8 mouse cellular contexts compared by ENCODE assay signal in the genomic region with DNA sequence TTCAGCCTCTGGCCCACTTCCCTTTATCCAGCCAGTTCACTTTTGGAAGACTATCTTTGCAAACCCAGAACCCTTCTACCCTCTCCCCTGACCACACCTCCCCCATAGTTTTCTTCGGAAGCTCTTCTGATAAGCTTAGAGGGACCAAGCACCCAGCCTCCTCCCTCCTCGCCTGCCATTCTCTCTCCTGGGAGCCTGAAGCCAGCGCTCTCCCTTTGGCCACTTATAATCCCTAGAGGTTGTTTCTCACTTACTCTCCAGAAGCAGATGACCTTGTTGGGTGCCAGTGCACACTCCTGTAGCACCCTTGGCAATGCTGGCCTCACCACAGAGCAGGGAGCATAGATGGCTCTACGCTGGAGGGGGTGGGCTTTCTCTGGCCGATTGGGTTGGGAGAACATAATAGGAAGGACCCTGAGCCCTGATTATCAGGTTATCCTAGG. TPM values are rescaled to one million over a fixed set of nuclear protein-coding genes. Genes with fewer than 3 reads are reported as not detected.
DNase-seq lines count a peak whose midpoint lies in the region; ATAC-seq and TF ChIP-seq lines count a peak whose summit lies in the region.

No protein-coding gene starts in this region.

- H3K27me3 ChIP-seq in lung, embryonic 15.5 days, result no peaks in the 10 kb centered on the region
- H3K27me3 ChIP-seq in hindbrain, postnatal 0 days (ENCODE audit: insufficient read depth, low read length), result no peaks in the 10 kb centered on the region
- no peaks in the 10 kb centered on the region for H3K27me3 ChIP-seq in forebrain, embryonic 12.5 days

- 54% methylated on average over 5 of the region's 5 CpGs for WGBS in lung, embryonic 15.5 days
- 85% methylated on average over 5 of the region's 5 CpGs for WGBS in hindbrain, postnatal 0 days
- WGBS in forebrain, embryonic 12.5 days, result 74% methylated on average over 5 of the region's 5 CpGs

- peaks cover 55% of the 10 kb centered on the region for H3K4me1 ChIP-seq in lung, embryonic 15.5 days
- peaks cover 9% of the 10 kb centered on the region; the same call in 1 of the 2 replicates for H3K4me1 ChIP-seq in hindbrain, postnatal 0 days (ENCODE audit: insufficient read depth, low read length)
- H3K4me1 ChIP-seq in forebrain, embryonic 12.5 days, result peaks cover 18% of the 10 kb centered on the region; the same call in 1 of the 2 replicates

- peak; percentile 41 for DNase-seq in adrenal gland, postnatal 14 days
- no peak for DNase-seq in adrenal gland, postnatal 36 days
- DNase-seq in lung, postnatal 4 days, result no peak
- no peak for DNase-seq in hindbrain, postnatal 0 days (ENCODE audit: low spot score)
- DNase-seq in skeletal muscle tissue, adult 2 months (ENCODE audit: low read depth, low spot score), result peak; percentile 64
- DNase-seq in left cerebral cortex, adult 11 months (ENCODE audit: low spot score), result no peak

- no peak for TF ChIP-seq CTCF in hindbrain, postnatal 0 days (IDR thresholded peaks at IDR 0.05; ENCODE audit: low read depth)

- H3K27ac ChIP-seq in lung, embryonic 15.5 days, result peak overlapping the region; percentile 91
- peak overlapping the region; percentile 73 for H3K27ac ChIP-seq in hindbrain, postnatal 0 days
- H3K27ac ChIP-seq in forebrain, embryonic 12.5 days, result no peak overlapping the region

- H3K4me2 ChIP-seq in lung, embryonic 15.5 days, result peak overlapping the region; percentile 7; the same call in 1 of the 2 replicates
- H3K4me2 ChIP-seq in hindbrain, postnatal 0 days (ENCODE audit: low read depth, low read length), result no peak overlapping the region
- no peak overlapping the region for H3K4me2 ChIP-seq in forebrain, embryonic 12.5 days

- no peaks in the 10 kb centered on the region for H3K36me3 ChIP-seq in lung, embryonic 15.5 days
- no peaks in the 10 kb centered on the region for H3K36me3 ChIP-seq in hindbrain, postnatal 0 days (ENCODE audit: insufficient read depth, low read length)
- H3K36me3 ChIP-seq in forebrain, embryonic 12.5 days (replicated peaks), result no peaks in the 10 kb centered on the region

- ATAC-seq in lung, embryonic 15.5 days (ENCODE audit: borderline replicate concordance, extremely low read depth, low FRiP score, low TSS enrichment), result 0 out of 2 replicates have a peak, but pooled peaks have one; percentile 20
- no peak for ATAC-seq in hindbrain, postnatal 0 days
- ATAC-seq in forebrain, embryonic 12.5 days (ENCODE audit: low FRiP score), result no peak

- H3K4me3 ChIP-seq in lung, embryonic 15.5 days, result no peak overlapping the region
- no peak overlapping the region for H3K4me3 ChIP-seq in hindbrain, postnatal 0 days (ENCODE audit: low read length)
- H3K4me3 ChIP-seq in forebrain, embryonic 12.5 days (replicated peaks), result no peak overlapping the region

- no peaks in the 10 kb centered on the region for H3K9me3 ChIP-seq in lung, embryonic 15.5 days
- no peaks in the 10 kb centered on the region for H3K9me3 ChIP-seq in hindbrain, postnatal 0 days (ENCODE audit: low read length)
- no peaks in the 10 kb centered on the region for H3K9me3 ChIP-seq in forebrain, embryonic 12.5 days

- no peak overlapping the region for H3K9ac ChIP-seq in lung, embryonic 15.5 days
- H3K9ac ChIP-seq in hindbrain, postnatal 0 days (replicated peaks; ENCODE audit: low read length), result 0 out of 2 replicates have a peak overlapping the region, but pooled peaks have one; percentile 24
- no peak overlapping the region for H3K9ac ChIP-seq in forebrain, embryonic 12.5 days

RNA-seq across cellular contexts. Expression of gene Sp2, which starts 13.5 kb away (rescaled TPM):
- 15.5 and 18.3 TPM in 2 replicates for total RNA-seq in adrenal gland, postnatal 14 days (2021)
- 10 to 100 TPM; 14.5 to 16.6 TPM for total RNA-seq in adrenal gland, postnatal 36 days (2021)
- 15.7 and 17.9 TPM in 2 replicates for polyA plus RNA-seq in lung, embryonic 15.5 days (2015; fragmentation: Nextera tagmentation; extraction: Ambion mirVana)
- 7.3 and 8.8 TPM in 2 replicates for total RNA-seq in hindbrain, postnatal 0 days (2014; rRNA removed)
- 11.9 and 14.4 TPM in 2 replicates for polyA plus RNA-seq in hindbrain, postnatal 0 days (2015; fragmentation: Nextera tagmentation; extraction: Ambion mirVana)
- 23.1 and 27.2 TPM in 2 replicates for polyA plus RNA-seq in forebrain, embryonic 12.5 days (2016; fragmentation: Nextera tagmentation; extraction: Ambion mirVana)

RNA-seq across cellular contexts. Expression of gene Pnpo, which starts 25.5 kb away (rescaled TPM):
- 28.3 and 31.9 TPM in 2 replicates for total RNA-seq in adrenal gland, postnatal 14 days (2021)
- 10 to 100 TPM; 29.6 to 34.2 TPM for total RNA-seq in adrenal gland, postnatal 36 days (2021)
- polyA plus RNA-seq in lung, embryonic 15.5 days (2015; fragmentation: Nextera tagmentation; extraction: Ambion mirVana), result 30.4 and 34.3 TPM in 2 replicates
- 31.5 and 37.2 TPM in 2 replicates for total RNA-seq in hindbrain, postnatal 0 days (2014; rRNA removed)
- polyA plus RNA-seq in hindbrain, postnatal 0 days (2015; fragmentation: Nextera tagmentation; extraction: Ambion mirVana), result 37.3 and 38.3 TPM in 2 replicates
- 17.2 and 17.4 TPM in 2 replicates for polyA plus RNA-seq in forebrain, embryonic 12.5 days (2016; fragmentation: Nextera tagmentation; extraction: Ambion mirVana)

RNA-seq across cellular contexts. Expression of gene Prr15l, which starts 41.4 kb away (rescaled TPM):
- 0.37 TPM in 1 of 2 replicates, not detected in the other for total RNA-seq in adrenal gland, postnatal 14 days (2021)
- total RNA-seq in adrenal gland, postnatal 36 days (2021), result under 1 TPM; 0.16 to 0.66 TPM
- polyA plus RNA-seq in lung, embryonic 15.5 days (2015; fragmentation: Nextera tagmentation; extraction: Ambion mirVana), result 38.2 and 40.1 TPM in 2 replicates
- total RNA-seq in hindbrain, postnatal 0 days (2014; rRNA removed), result 0.10 and 0.75 TPM in 2 replicates
- polyA plus RNA-seq in hindbrain, postnatal 0 days (2015; fragmentation: Nextera tagmentation; extraction: Ambion mirVana), result 0.19 and 0.71 TPM in 2 replicates
- 0.58 and 0.60 TPM in 2 replicates for polyA plus RNA-seq in forebrain, embryonic 12.5 days (2016; fragmentation: Nextera tagmentation; extraction: Ambion mirVana)

RNA-seq across cellular contexts. Expression of gene Sp6, which starts 43.9 kb away (rescaled TPM):
- total RNA-seq in adrenal gland, postnatal 14 days (2021), result 0.22 and 0.30 TPM in 2 replicates
- total RNA-seq in adrenal gland, postnatal 36 days (2021), result under 1 TPM; 0.16 to 0.23 TPM
- 0.72 and 0.98 TPM in 2 replicates for polyA plus RNA-seq in lung, embryonic 15.5 days (2015; fragmentation: Nextera tagmentation; extraction: Ambion mirVana)
- 0.18 and 0.99 TPM in 2 replicates for total RNA-seq in hindbrain, postnatal 0 days (2014; rRNA removed)
- 0.38 and 0.54 TPM in 2 replicates for polyA plus RNA-seq in hindbrain, postnatal 0 days (2015; fragmentation: Nextera tagmentation; extraction: Ambion mirVana)
- polyA plus RNA-seq in forebrain, embryonic 12.5 days (2016; fragmentation: Nextera tagmentation; extraction: Ambion mirVana), result 0.26 and 0.51 TPM in 2 replicates

RNA-seq across cellular contexts. Expression of gene Cdk5rap3, which starts 53.0 kb away (rescaled TPM):
- total RNA-seq in adrenal gland, postnatal 14 days (2021), result 48.6 and 49.9 TPM in 2 replicates
- total RNA-seq in adrenal gland, postnatal 36 days (2021), result 10 to 100 TPM; 44.1 to 58.8 TPM
- 65.8 and 67.2 TPM in 2 replicates for polyA plus RNA-seq in lung, embryonic 15.5 days (2015; fragmentation: Nextera tagmentation; extraction: Ambion mirVana)
- total RNA-seq in hindbrain, postnatal 0 days (2014; rRNA removed), result 44.9 and 56.5 TPM in 2 replicates
- 77.1 and 87.8 TPM in 2 replicates for polyA plus RNA-seq in hindbrain, postnatal 0 days (2015; fragmentation: Nextera tagmentation; extraction: Ambion mirVana)
- polyA plus RNA-seq in forebrain, embryonic 12.5 days (2016; fragmentation: Nextera tagmentation; extraction: Ambion mirVana), result 102 and 106 TPM in 2 replicates

Comparison
In these comparisons a context has a peak if more than half of its experiments do, and no peak if none do; other contexts are left out.
1. DNase-seq: peak in adrenal gland, postnatal 14 days (single experiment) and skeletal muscle tissue, adult 2 months (single experiment); none in adrenal gland, postnatal 36 days (0 of 2), lung, postnatal 4 days (0 of 2), hindbrain, postnatal 0 days (single experiment) and left cerebral cortex, adult 11 months (single experiment).